Mouse (Mus musculus): Measurements from ENCODE around the gene Fastkd1. TPM values are rescaled to one million over a fixed set of nuclear protein-coding genes. Genes with fewer than 3 reads are reported as not detected.
"Not testable (repeated sequence)": the region's sequence is repeated elsewhere in the genome, so short reads cannot be mapped to it uniquely, and the experiment has no call there.

The Fastkd1 gene
- polyA plus RNA-seq, 1 experiment from 2014 or later: 12.6 TPM

GRCm38 (mm10) chr2:69669853-69670252 is 43.5 kb downstream of the Fastkd1 start, which contains the start of gene Klhl41:
Gene Klhl41 (plus strand): TSS chr2:69670120.
- ATAC-seq (ENCODE audit: insufficient number of reproducible peaks, insufficient read depth, low FRiP score, low TSS enrichment, low read depth): no peak

GRCm38 (mm10) chr2:69668414-69668813 is 44.9 kb downstream of the Fastkd1 start:
- 84% methylated on average over 6 of the region's 6 CpGs for WGBS
- ATAC-seq (ENCODE audit: insufficient number of reproducible peaks, insufficient read depth, low FRiP score, low TSS enrichment, low read depth): no peak
- no peak overlapping the region for H3K27ac ChIP-seq
- no peaks in the 10 kb centered on the region for H3K9me3 ChIP-seq
- no peak overlapping the region for H3K9ac ChIP-seq
- no peak overlapping the region for H3K4me2 ChIP-seq
- H3K4me3 ChIP-seq: no peak overlapping the region
- H3K36me3 ChIP-seq: peaks cover 20% of the 10 kb centered on the region
- H3K27me3 ChIP-seq: no peaks in the 10 kb centered on the region
- H3K4me1 ChIP-seq: no peaks in the 10 kb centered on the region

More at GRCm38 (mm10) chr2:69669853-69670252, 43.5 kb downstream of the Fastkd1 start, which contains the start of gene Klhl41:
- H3K4me1 ChIP-seq: no peaks in the 10 kb centered on the region
- H3K4me3 ChIP-seq: no peak within 1 kb of the TSS
- H3K27ac ChIP-seq: no peak within 1 kb of the TSS
- H3K4me2 ChIP-seq: no peak within 1 kb of the TSS
- H3K27me3 ChIP-seq: no peaks in the 10 kb centered on the region
- 73% methylated on average over 9 of the region's 9 CpGs for WGBS
- H3K9me3 ChIP-seq: no peaks in the 10 kb centered on the region
- H3K36me3 ChIP-seq: peaks cover 13% of the 10 kb centered on the region; the same call in 1 of the 2 replicates
- H3K9ac ChIP-seq: no peak within 1 kb of the TSS

GRCm38 (mm10) chr2:69667656-69668055 is 45.7 kb downstream of the Fastkd1 start:
- H3K4me3 ChIP-seq: no peak overlapping the region
- H3K4me1 ChIP-seq: no peaks in the 10 kb centered on the region
- no peak for ATAC-seq (ENCODE audit: insufficient number of reproducible peaks, insufficient read depth, low FRiP score, low TSS enrichment, low read depth)
- no peaks in the 10 kb centered on the region for H3K27me3 ChIP-seq
- 91% methylated on average over 4 of the region's 4 CpGs for WGBS
- H3K9me3 ChIP-seq: no peaks in the 10 kb centered on the region
- no peak overlapping the region for H3K4me2 ChIP-seq
- H3K36me3 ChIP-seq: peaks cover 24% of the 10 kb centered on the region
- H3K9ac ChIP-seq: no peak overlapping the region
- H3K27ac ChIP-seq: no peak overlapping the region

- peaks cover 37% of the 10 kb centered on the region for H3K36me3 ChIP-seq
- H3K4me1 ChIP-seq: no peaks in the 10 kb centered on the region
- 59% methylated on average over 13 of the region's 13 CpGs for WGBS
- H3K9me3 ChIP-seq: no peaks in the 10 kb centered on the region
- no peak for ATAC-seq (ENCODE audit: insufficient number of reproducible peaks, insufficient read depth, low FRiP score, low TSS enrichment, low read depth)
- H3K27me3 ChIP-seq: no peaks in the 10 kb centered on the region
- H3K4me3 ChIP-seq: no peak overlapping the region
- H3K27ac ChIP-seq: no peak overlapping the region
- no peak overlapping the region for H3K4me2 ChIP-seq
- no peak overlapping the region for H3K9ac ChIP-seq
These were observed 49.4 kb downstream of the Fastkd1 start for GRCm38 (mm10) chr2:69663827-69664476.

GRCm38 (mm10) chr2:69659326-69659725 is 54.0 kb downstream of the Fastkd1 start:
- no peak overlapping the region for H3K4me2 ChIP-seq
- H3K27me3 ChIP-seq: no peaks in the 10 kb centered on the region
- no peaks in the 10 kb centered on the region for H3K4me1 ChIP-seq
- no peak overlapping the region for H3K27ac ChIP-seq
- H3K4me3 ChIP-seq: no peak overlapping the region
- 85% methylated on average over 4 of the region's 4 CpGs for WGBS
- no peak for ATAC-seq (ENCODE audit: insufficient number of reproducible peaks, insufficient read depth, low FRiP score, low TSS enrichment, low read depth)
- H3K9ac ChIP-seq: no peak overlapping the region
- H3K9me3 ChIP-seq: no peaks in the 10 kb centered on the region
- peaks cover 50% of the 10 kb centered on the region for H3K36me3 ChIP-seq

GRCm38 (mm10) chr2:69649716-69650115 is 63.6 kb downstream of the Fastkd1 start:
- no peak overlapping the region for H3K4me3 ChIP-seq
- H3K4me1 ChIP-seq: 0 out of 2 replicates have a peak, but pooled peaks cover 6% of the 10 kb centered on the region
- no peaks in the 10 kb centered on the region for H3K9me3 ChIP-seq
- 89% methylated on average over 5 of the region's 5 CpGs for WGBS
- 0 out of 2 replicates have a peak overlapping the region, but pooled peaks have one; percentile 27 for H3K9ac ChIP-seq
- no peak for ATAC-seq (ENCODE audit: insufficient number of reproducible peaks, insufficient read depth, low FRiP score, low TSS enrichment, low read depth)
- no peak overlapping the region for H3K4me2 ChIP-seq
- peaks cover 2% of the 10 kb centered on the region; the same call in 1 of the 2 replicates for H3K36me3 ChIP-seq
- no peaks in the 10 kb centered on the region for H3K27me3 ChIP-seq
- H3K27ac ChIP-seq: no peak overlapping the region

GRCm38 (mm10) chr2:69646726-69647490 is 66.4 kb downstream of the Fastkd1 start, which contains the start of gene Bbs5:
Gene Bbs5 (plus strand): TSS chr2:69647171.
- Histone ChIP-seq H3K27me3 (no peaks in the 10 kb centered on the region), H3K4me2 (peak within 1 kb of the TSS; percentile 63), H3K4me3 (peak within 1 kb of the TSS; percentile 87), H3K36me3 (no peaks in the 10 kb centered on the region), H3K9ac (peak within 1 kb of the TSS; percentile 85), H3K27ac (no peak within 1 kb of the TSS), H3K9me3 (no peaks in the 10 kb centered on the region), H3K4me1 (0 out of 2 replicates have a peak, but pooled peaks cover 6% of the 10 kb centered on the region)
- 3% methylated on average over 43 of the region's 43 CpGs for WGBS
- peak; percentile 82 for ATAC-seq (ENCODE audit: insufficient number of reproducible peaks, insufficient read depth, low FRiP score, low TSS enrichment, low read depth)

GRCm38 (mm10) chr2:69644968-69645617 is 68.2 kb downstream of the Fastkd1 start:
- no peak overlapping the region for H3K4me2 ChIP-seq
- H3K27ac ChIP-seq: no peak overlapping the region
- ATAC-seq (ENCODE audit: insufficient number of reproducible peaks, insufficient read depth, low FRiP score, low TSS enrichment, low read depth): no peak
- 0 out of 2 replicates have a peak, but pooled peaks cover 6% of the 10 kb centered on the region for H3K4me1 ChIP-seq
- no peak overlapping the region for H3K9ac ChIP-seq
- no peaks in the 10 kb centered on the region for H3K9me3 ChIP-seq
- WGBS: 91% methylated on average over 11 of the region's 11 CpGs
- no peaks in the 10 kb centered on the region for H3K27me3 ChIP-seq
- no peaks in the 10 kb centered on the region for H3K36me3 ChIP-seq
- no peak overlapping the region for H3K4me3 ChIP-seq

GRCm38 (mm10) chr2:69640100-69640499 is 73.2 kb downstream of the Fastkd1 start:
- H3K36me3 ChIP-seq: no peaks in the 10 kb centered on the region
- no peak overlapping the region for H3K4me2 ChIP-seq
- H3K27ac ChIP-seq: no peak overlapping the region
- H3K27me3 ChIP-seq: no peaks in the 10 kb centered on the region
- no peak for ATAC-seq (ENCODE audit: insufficient number of reproducible peaks, insufficient read depth, low FRiP score, low TSS enrichment, low read depth)
- 59% methylated on average over 10 of the region's 10 CpGs for WGBS
- H3K4me1 ChIP-seq: no peaks in the 10 kb centered on the region
- H3K4me3 ChIP-seq: no peak overlapping the region
- H3K9me3 ChIP-seq: no peaks in the 10 kb centered on the region
- no peak overlapping the region for H3K9ac ChIP-seq

GRCm38 (mm10) chr2:69637989-69638388 is 75.3 kb downstream of the Fastkd1 start:
- H3K27me3 ChIP-seq; H3K4me1 ChIP-seq; H3K27ac ChIP-seq; H3K4me3 ChIP-seq; H3K9me3 ChIP-seq; H3K9ac ChIP-seq; ATAC-seq (ENCODE audit: insufficient number of reproducible peaks, insufficient read depth, low FRiP score, low TSS enrichment, low read depth); H3K4me2 ChIP-seq; H3K36me3 ChIP-seq: not testable (repeated sequence)
- 71% methylated on average over 7 of the region's 7 CpGs for WGBS
